10 mouse cellular contexts compared by ENCODE assay signal in the genomic region with DNA sequence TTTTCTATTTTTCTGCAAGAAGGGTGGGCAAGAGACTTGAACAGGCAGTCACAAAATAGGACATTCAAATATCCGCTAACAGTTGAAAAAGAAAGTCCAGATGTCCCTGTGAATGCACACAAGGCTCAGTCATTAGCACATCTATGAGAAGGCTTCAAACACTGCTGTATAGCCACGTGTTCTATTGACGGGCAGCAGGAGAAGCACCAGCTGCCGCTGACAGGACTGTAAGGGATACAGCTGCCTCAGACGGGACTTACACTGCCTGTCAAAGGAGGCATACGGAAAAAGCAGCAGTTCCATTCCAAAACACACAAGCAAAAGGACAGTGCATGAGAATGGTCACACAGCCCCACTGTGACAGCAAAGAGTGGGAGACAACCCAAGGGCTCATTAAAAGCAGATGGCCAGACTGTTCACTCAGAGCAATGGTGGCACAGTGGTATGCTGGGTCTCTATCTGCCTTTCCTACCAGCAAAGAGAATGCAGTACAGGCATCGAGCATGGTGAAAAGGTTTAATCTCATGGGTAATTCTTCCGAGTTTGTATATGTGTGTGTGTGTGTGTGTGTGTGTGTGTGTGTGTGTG. TPM values are rescaled to one million over a fixed set of nuclear protein-coding genes. Genes with fewer than 3 reads are reported as not detected.
DNase-seq lines count a peak whose midpoint lies in the region; ATAC-seq lines count a peak whose summit lies in the region.
"Had no signal": no experiment of that assay in that cellular context is flagged by ENCODE, and none has a peak within 500 bp of the region (broad histone marks: within the 10 kb centered on the region; RNA-seq: fewer than 3 reads in every experiment).

No protein-coding gene starts in this region.

- H3K36me3 ChIP-seq in forebrain, embryonic 14.5 days (ENCODE audit: control insufficient read depth, insufficient read depth, low read length): peaks cover 14% of the 10 kb centered on the region; the same call in 1 of the 2 replicates
- H3K36me3 ChIP-seq in midbrain, embryonic 11.5 days (ENCODE audit: control insufficient read depth, insufficient read depth, low read length): no peaks in the 10 kb centered on the region

- H3K4me3 ChIP-seq in forebrain, embryonic 14.5 days (ENCODE audit: low read depth, low read length): no peak overlapping the region
- no peak overlapping the region for H3K4me3 ChIP-seq in midbrain, embryonic 11.5 days (ENCODE audit: low read depth, low read length)
- H3K4me3 ChIP-seq: erythroblast, embryonic 14.5 days had no signal

- peak; percentile 98 for ATAC-seq in forebrain, embryonic 14.5 days
- ATAC-seq in midbrain, embryonic 11.5 days (ENCODE audit: low FRiP score): peak; percentile 95

- H3K9ac ChIP-seq in forebrain, embryonic 14.5 days (ENCODE audit: low read length): no peak overlapping the region
- no peak overlapping the region for H3K9ac ChIP-seq in midbrain, embryonic 11.5 days (ENCODE audit: low read length)

- no peaks in the 10 kb centered on the region for H3K27me3 ChIP-seq in forebrain, embryonic 14.5 days (replicated peaks; ENCODE audit: control insufficient read depth, insufficient read depth, low read length)
- H3K27me3 ChIP-seq in midbrain, embryonic 11.5 days (ENCODE audit: control insufficient read depth, insufficient read depth, low read length): no peaks in the 10 kb centered on the region

- no peaks in the 10 kb centered on the region for H3K9me3 ChIP-seq in forebrain, embryonic 14.5 days (replicated peaks; ENCODE audit: control insufficient read depth, low read length)
- no peaks in the 10 kb centered on the region for H3K9me3 ChIP-seq in midbrain, embryonic 11.5 days (ENCODE audit: control insufficient read depth, low read length)

- peaks cover 7% of the 10 kb centered on the region; the same call in 1 of the 2 replicates for H3K4me1 ChIP-seq in forebrain, embryonic 14.5 days (ENCODE audit: control insufficient read depth, insufficient read depth, low read length)
- peaks cover 10% of the 10 kb centered on the region for H3K4me1 ChIP-seq in midbrain, embryonic 11.5 days (ENCODE audit: control insufficient read depth, insufficient read depth, low read length)

- no peak overlapping the region for H3K4me2 ChIP-seq in forebrain, embryonic 14.5 days (ENCODE audit: low read length)
- no peak overlapping the region for H3K4me2 ChIP-seq in midbrain, embryonic 11.5 days

- DNase-seq in layer of hippocampus, postnatal 14 days (ENCODE audit: low spot score in 2 of 2): peak; percentile 16 to 40
- DNase-seq in layer of hippocampus, postnatal 25 days (ENCODE audit: extremely low spot score in 1 of 2, low spot score in 1 of 2): no peak
- DNase-seq in brain, embryonic 18.5 days (ENCODE audit: low read depth, low spot score): peak; percentile 16
- peak; percentile 85 for DNase-seq in forebrain, embryonic 14.5 days (ENCODE audit: low spot score)
- peak; percentile 92 for DNase-seq in midbrain, embryonic 11.5 days (ENCODE audit: low spot score, missing footprints)
- no peak for DNase-seq in testis, postnatal 10 days (ENCODE audit: low spot score)
- DNase-seq in T-cell, adult 2 months (ENCODE audit: low spot score): no peak
- DNase-seq in c-Kit-positive CD71-positive TER-119-positive erythroid progenitor cells, embryonic 14.5 days (ENCODE audit: low spot score): no peak
- DNase-seq: layer of hippocampus, adult 9-11 months had no signal

- peak overlapping the region; percentile 72; the same call in 1 of the 2 replicates for H3K27ac ChIP-seq in forebrain, embryonic 14.5 days (ENCODE audit: low read depth, low read length)
- peak overlapping the region; percentile 71 for H3K27ac ChIP-seq in midbrain, embryonic 11.5 days (ENCODE audit: low read depth, low read length)

- WGBS in forebrain, embryonic 14.5 days: 21% methylated on average over 8 of the region's 8 CpGs
- WGBS in midbrain, embryonic 11.5 days: 45% methylated on average over 8 of the region's 8 CpGs

RNA-seq across cellular contexts. Expression of gene Dirc2, which starts 39.9 kb away (rescaled TPM):
- 10 to 100 TPM; 84.2 to 88.6 TPM for total RNA-seq in layer of hippocampus, postnatal 14 days (2021)
- total RNA-seq in layer of hippocampus, postnatal 25 days (2021): 10 to 100 TPM; 70.6 to 81.7 TPM
- 40.7 and 46.1 TPM in 2 replicates for polyA plus RNA-seq in forebrain, embryonic 14.5 days (2014; fragmentation: Nextera tagmentation; extraction: Ambion mirVana)
- 17.5 and 19.3 TPM in 2 replicates for polyA plus RNA-seq in midbrain, embryonic 11.5 days (2014; fragmentation: Nextera tagmentation; extraction: Ambion mirVana)

RNA-seq across cellular contexts. Expression of gene Hspbap1, which starts 40.9 kb away (rescaled TPM):
- total RNA-seq in layer of hippocampus, postnatal 14 days (2021): 1 to 10 TPM; 5.2 to 5.7 TPM
- total RNA-seq in layer of hippocampus, postnatal 25 days (2021): 1 to 10 TPM; 4.6 to 5.7 TPM
- polyA plus RNA-seq in forebrain, embryonic 14.5 days (2014; fragmentation: Nextera tagmentation; extraction: Ambion mirVana): 24.7 and 24.9 TPM in 2 replicates
- polyA plus RNA-seq in midbrain, embryonic 11.5 days (2014; fragmentation: Nextera tagmentation; extraction: Ambion mirVana): 21.5 and 22.7 TPM in 2 replicates

Comparison
In these comparisons a context has a peak if more than half of its experiments do, and no peak if none do; other contexts are left out.
1. DNase-seq: peak in layer of hippocampus, postnatal 14 days (2 of 2), brain, embryonic 18.5 days (single experiment), forebrain, embryonic 14.5 days (single experiment) and midbrain, embryonic 11.5 days (single experiment); none in layer of hippocampus, postnatal 25 days (0 of 2), testis, postnatal 10 days (single experiment), T-cell, adult 2 months (single experiment) and c-Kit-positive CD71-positive TER-119-positive erythroid progenitor cells, embryonic 14.5 days (single experiment).